ENCODE assay signal across 30 mouse cellular contexts in genomic region chr2:132195602-132196001, GRCm38 (mm10). TPM values are rescaled to one million over a fixed set of nuclear protein-coding genes. Genes with fewer than 3 reads are reported as not detected.
A peak's percentile ranks its signal among the peaks of the same experiment; 100 is the strongest.
DNase-seq lines count a peak whose midpoint lies in the region; ATAC-seq and TF ChIP-seq lines count a peak whose summit lies in the region.
"Had no signal": no experiment of that assay in that cellular context is flagged by ENCODE, and none has a peak within 500 bp of the region (broad histone marks: within the 10 kb centered on the region; RNA-seq: fewer than 3 reads in every experiment).

No protein-coding gene starts in this region.

- H3K9ac ChIP-seq in midbrain, embryonic 15.5 days = no peak overlapping the region
- H3K9ac ChIP-seq: embryonic facial prominence, embryonic 13.5 days; forebrain, embryonic 13.5 days; heart, embryonic 13.5 days; hindbrain, embryonic 14.5 days had no signal

- H3K4me2 ChIP-seq in midbrain, embryonic 15.5 days = no peak overlapping the region
- H3K4me2 ChIP-seq: embryonic facial prominence, embryonic 13.5 days; forebrain, embryonic 13.5 days; heart, embryonic 13.5 days; hindbrain, embryonic 14.5 days had no signal

- 80% methylated on average over 2 of the region's 2 CpGs for WGBS in midbrain, embryonic 15.5 days

- H3K27ac ChIP-seq in gastrocnemius, adult 2 months = peak overlapping the region; percentile 71
- H3K27ac ChIP-seq in midbrain, embryonic 15.5 days = no peak overlapping the region
- H3K27ac ChIP-seq: embryonic facial prominence, embryonic 10.5 days; embryonic facial prominence, embryonic 13.5 days; forebrain, embryonic 13.5 days; heart, embryonic 13.5 days; hindbrain, embryonic 14.5 days; hindbrain, postnatal 0 days had no signal

- ATAC-seq in midbrain, embryonic 15.5 days (replicated peaks) = no peak
- ATAC-seq: CD4-positive, CD25-positive, alpha-beta regulatory T cell, adult 4 months; forebrain, embryonic 13.5 days; forebrain, embryonic 16.5 days; hindbrain, postnatal 0 days; inflammation-experienced regulatory T-cells, adult 6 months; intestine, embryonic 16.5 days had no signal

- intact Hi-C loops in gastrocnemius, adult 2 months (cut with DNase I) = no loop called here
- intact Hi-C loops in gastrocnemius, postnatal 14 days (cut with DNase I; ENCODE audit: low total_unique reads) = no loop called here

- TF ChIP-seq CTCF in gastrocnemius, adult 2 months (IDR thresholded peaks at IDR 0.05) = no peak

- no peak overlapping the region for H3K4me3 ChIP-seq in gastrocnemius, adult 2 months
- no peak overlapping the region for H3K4me3 ChIP-seq in midbrain, embryonic 15.5 days
- H3K4me3 ChIP-seq: embryonic facial prominence, embryonic 10.5 days; embryonic facial prominence, embryonic 13.5 days; erythroblast, embryonic 14.5 days; forebrain, embryonic 13.5 days; heart, embryonic 13.5 days had no signal

- DNase-seq in adrenal gland, adult 2 months = peak; percentile 33
- DNase-seq in adrenal gland, postnatal 14 days = no peak
- DNase-seq in gastrocnemius, adult 2 months = no peak
- DNase-seq in gastrocnemius, postnatal 14 days = no peak
- DNase-seq in ovary, postnatal 36 days (ENCODE audit: low spot score) = peak; percentile 11
- no peak for DNase-seq in ovary, postnatal 10 days (ENCODE audit: low spot score)
- peak; percentile 29 for DNase-seq in skeletal muscle tissue, adult 2 months (ENCODE audit: low read depth, low spot score)
- DNase-seq: adrenal gland, postnatal 25 days; B cell, adult 2 months; cerebellum, adult 11-12 months; cerebellum, adult 8-10 months; cerebellum, postnatal 10 days; cerebellum, postnatal 36 days; embryo, embryonic 11 days; heart, adult 18-20 months; heart, postnatal 14 days; heart, postnatal 4 days; kidney, adult 18-20 months had no signal

- H3K4me1 ChIP-seq in midbrain, embryonic 15.5 days = no peaks in the 10 kb centered on the region
- H3K4me1 ChIP-seq: embryonic facial prominence, embryonic 10.5 days; embryonic facial prominence, embryonic 13.5 days; forebrain, embryonic 13.5 days; heart, embryonic 13.5 days had no signal

- no peaks in the 10 kb centered on the region for H3K36me3 ChIP-seq in midbrain, embryonic 15.5 days (replicated peaks)
- H3K36me3 ChIP-seq: embryonic facial prominence, embryonic 10.5 days; embryonic facial prominence, embryonic 13.5 days; heart, embryonic 13.5 days had no signal

- no peaks in the 10 kb centered on the region for H3K27me3 ChIP-seq in midbrain, embryonic 15.5 days (replicated peaks)
- H3K27me3 ChIP-seq: embryonic facial prominence, embryonic 13.5 days; forebrain, embryonic 13.5 days; heart, embryonic 13.5 days had no signal

- H3K9me3 ChIP-seq in midbrain, embryonic 15.5 days = no peaks in the 10 kb centered on the region
- H3K9me3 ChIP-seq: embryonic facial prominence, embryonic 10.5 days; embryonic facial prominence, embryonic 13.5 days; forebrain, embryonic 13.5 days; heart, embryonic 13.5 days had no signal

RNA-seq across cellular contexts. Expression of gene Slc23a2, which starts 50.7 kb away (rescaled TPM):
- 100 to 1,000 TPM in 1 of 2 experiments, 10 to 100 TPM in 1; 80.6 to 206 TPM for total RNA-seq in adrenal gland, adult 2 months (2021)
- polyA plus RNA-seq in adrenal gland, adult 2 months (2012; rRNA removed) = 45.5 and 59.7 TPM in 2 replicates
- total RNA-seq in adrenal gland, postnatal 14 days (2021) = 82.8 and 109 TPM in 2 replicates
- total RNA-seq in gastrocnemius, adult 2 months (2021) = 10 to 100 TPM in 1 of 2 experiments, 1 to 10 TPM in 1; 7.7 to 10.8 TPM
- total RNA-seq in gastrocnemius, postnatal 14 days (2021) = 1 to 10 TPM; 6.2 to 7.1 TPM
- polyA plus RNA-seq in midbrain, embryonic 15.5 days (2015; fragmentation: Nextera tagmentation; extraction: Ambion mirVana) = 36.3 TPM in 2 replicates
- polyA plus RNA-seq: erythroblast, embryonic 14.5 days had no signal

RNA-seq across cellular contexts. Expression of gene Tmem230, which starts 52.0 kb away (rescaled TPM):
- total RNA-seq in adrenal gland, adult 2 months (2021) = 10 to 100 TPM; 38.9 to 46.1 TPM
- 153 and 204 TPM in 2 replicates for polyA plus RNA-seq in adrenal gland, adult 2 months (2012; rRNA removed)
- total RNA-seq in adrenal gland, postnatal 14 days (2021) = 32.8 and 34.8 TPM in 2 replicates
- 10 to 100 TPM; 23.2 to 28.1 TPM for total RNA-seq in gastrocnemius, adult 2 months (2021)
- 10 to 100 TPM; 20.4 to 22.1 TPM for total RNA-seq in gastrocnemius, postnatal 14 days (2021)
- polyA plus RNA-seq in midbrain, embryonic 15.5 days (2015; fragmentation: Nextera tagmentation; extraction: Ambion mirVana) = 42.9 and 48.0 TPM in 2 replicates

RNA-seq across cellular contexts. Expression of gene Pcna, which starts 57.5 kb away (rescaled TPM):
- 10 to 100 TPM; 64.7 to 83.4 TPM for total RNA-seq in adrenal gland, adult 2 months (2021)
- 45.6 and 62.0 TPM in 2 replicates for polyA plus RNA-seq in adrenal gland, adult 2 months (2012; rRNA removed)
- total RNA-seq in adrenal gland, postnatal 14 days (2021) = 116 and 132 TPM in 2 replicates
- 10 to 100 TPM; 19.0 to 22.9 TPM for total RNA-seq in gastrocnemius, adult 2 months (2021)
- 10 to 100 TPM; 24.7 to 29.9 TPM for total RNA-seq in gastrocnemius, postnatal 14 days (2021)
- 92.3 and 96.8 TPM in 2 replicates for polyA plus RNA-seq in midbrain, embryonic 15.5 days (2015; fragmentation: Nextera tagmentation; extraction: Ambion mirVana)

Comparison
In these comparisons a context has a peak if more than half of its experiments do, and no peak if none do; other contexts are left out.
1. DNase-seq: peak in adrenal gland, adult 2 months (single experiment), ovary, postnatal 36 days (single experiment) and skeletal muscle tissue, adult 2 months (single experiment); none in adrenal gland, postnatal 14 days (single experiment), gastrocnemius, adult 2 months (single experiment), gastrocnemius, postnatal 14 days (single experiment) and ovary, postnatal 10 days (single experiment).